Mouse (Mus musculus) heart, embryonic 14.5 days (tissue): ENCODE results near the gene Rnaset2a. TPM values are rescaled to one million over a fixed set of nuclear protein-coding genes. Genes with fewer than 3 reads are reported as not detected.

Experiments used
- polyA plus RNA-seq: library from polyadenylated mRNA; unstranded; fragments of >200 nt; fragmentation: Nextera tagmentation; extraction: Ambion mirVana; gene quantifications from 2 replicates; pipeline ENCODE4 v1.2.1, GENCODE M21; 2014

Gene Rnaset2a
- polyA plus RNA-seq, 1 experiment from 2014 or later = 43.1 TPM

Other genes starting within 250 kb of the Rnaset2a start
- 0.22 and 0.54 TPM in 2 replicates for gene Tagap, start 222.1 kb downstream of the Rnaset2a start, polyA plus RNA-seq
- 63.5 and 66.0 TPM in 2 replicates for gene Rsph3a, start 202.5 kb downstream of the Rnaset2a start, polyA plus RNA-seq
- gene Gm49673, start 309 bp downstream of the Rnaset2a start, polyA plus RNA-seq = not detected in 2 replicates
- gene Fgfr1op, start 17.4 kb upstream of the Rnaset2a start, polyA plus RNA-seq = 24.4 and 27.2 TPM in 2 replicates
- gene Ccr6, start 87.9 kb upstream of the Rnaset2a start, polyA plus RNA-seq = not detected in 2 replicates
- gene Mpc1, start 134.8 kb upstream of the Rnaset2a start, polyA plus RNA-seq = 279 and 284 TPM in 2 replicates
- 43.6 and 64.6 TPM in 2 replicates for gene Sft2d1, start 163.0 kb upstream of the Rnaset2a start, polyA plus RNA-seq
- gene Prr18, start 189.4 kb upstream of the Rnaset2a start, polyA plus RNA-seq = 0.08 TPM in 1 of 2 replicates, not detected in the other
- 1.6 and 2.5 TPM in 2 replicates for gene T2, start 207.9 kb upstream of the Rnaset2a start, polyA plus RNA-seq